Mouse (Mus musculus): Measurements from ENCODE around the gene Trim50.

DNA sequence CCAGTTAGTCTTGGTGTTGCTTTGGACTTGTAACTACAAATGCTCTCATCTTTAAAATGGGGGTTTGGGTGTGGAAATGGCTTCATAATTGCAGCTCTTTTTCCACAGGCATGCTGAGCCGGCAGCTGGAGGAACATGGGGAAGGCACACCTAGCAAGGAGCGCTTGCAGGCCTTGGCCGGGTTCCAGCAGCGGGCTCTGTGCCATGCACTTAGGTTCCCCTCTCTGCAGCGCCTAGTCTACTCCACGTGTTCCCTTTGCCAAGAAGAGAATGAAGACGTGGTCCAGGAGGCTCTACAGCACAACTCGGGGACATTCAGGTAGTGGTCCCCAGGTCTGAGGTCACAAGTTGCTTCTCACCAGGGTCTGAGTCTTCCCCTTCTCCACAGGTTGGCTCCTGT, 22.1 kb downstream of the Trim50 start:
- TF ChIP-seq ZNF384 (IDR thresholded peaks at IDR 0.05; ENCODE audit: low read depth, low read length), result no peak
- TF ChIP-seq CHD2 (IDR thresholded peaks at IDR 0.05; ENCODE audit: low read depth, low read length), result no peak
- no peak for TF ChIP-seq MAFK (IDR thresholded peaks at IDR 0.05; ENCODE audit: insufficient read depth, low read depth, low read length)
- no peak for TF ChIP-seq HCFC1 (IDR thresholded peaks at IDR 0.05; ENCODE audit: borderline replicate concordance, insufficient read depth, low read length)

All from ES-E14 (cell line).